ENCODE assay signal across 9 mouse cellular contexts in genomic region chr17:56287830-56288229, GRCm38 (mm10). TPM values are rescaled to one million over a fixed set of nuclear protein-coding genes. Genes with fewer than 3 reads are reported as not detected.
A peak's percentile ranks its signal among the peaks of the same experiment; 100 is the strongest.
DNase-seq lines count a peak whose midpoint lies in the region; ATAC-seq and TF ChIP-seq lines count a peak whose summit lies in the region.
"Had no signal": no experiment of that assay in that cellular context is flagged by ENCODE, and none has a peak within 500 bp of the region (broad histone marks: within the 10 kb centered on the region; RNA-seq: fewer than 3 reads in every experiment).

No protein-coding gene starts in this region.

- WGBS in intestine, postnatal 0 days = 31% methylated on average over 3 of the region's 3 CpGs
- 34% methylated on average over 3 of the region's 3 CpGs for WGBS in liver, postnatal 0 days (ENCODE audit: insufficient replicate concordance)

- ATAC-seq in intestine, postnatal 0 days = peak; percentile 64
- ATAC-seq in liver, postnatal 0 days = peak; percentile 10; the same call in 1 of the 2 replicates

- peak overlapping the region; percentile 62 for H3K9ac ChIP-seq in intestine, postnatal 0 days (ENCODE audit: low read depth, low read length)
- peak overlapping the region; percentile 58 for H3K9ac ChIP-seq in liver, postnatal 0 days (replicated peaks)

- peak overlapping the region; percentile 72 for H3K4me2 ChIP-seq in intestine, postnatal 0 days (replicated peaks; ENCODE audit: low read depth)
- peak overlapping the region; percentile 62 for H3K4me2 ChIP-seq in liver, postnatal 0 days (ENCODE audit: low read depth, low read length)

- no peaks in the 10 kb centered on the region for H3K9me3 ChIP-seq in intestine, postnatal 0 days (ENCODE audit: control insufficient read depth)
- H3K9me3 ChIP-seq in liver, postnatal 0 days (ENCODE audit: low read length) = no peaks in the 10 kb centered on the region

- H3K36me3 ChIP-seq in intestine, postnatal 0 days (ENCODE audit: control insufficient read depth, insufficient read depth) = peaks cover 37% of the 10 kb centered on the region
- peaks cover 33% of the 10 kb centered on the region for H3K36me3 ChIP-seq in liver, postnatal 0 days (replicated peaks; ENCODE audit: insufficient read depth, low read length)

- no peaks in the 10 kb centered on the region for H3K27me3 ChIP-seq in intestine, postnatal 0 days (replicated peaks; ENCODE audit: control insufficient read depth, insufficient read depth, low read length)
- H3K27me3 ChIP-seq in liver, postnatal 0 days (ENCODE audit: insufficient read depth, low read length) = no peaks in the 10 kb centered on the region

- H3K27ac ChIP-seq in intestine, postnatal 0 days (ENCODE audit: low read depth, low read length) = peak overlapping the region; percentile 95
- peak overlapping the region; percentile 93 for H3K27ac ChIP-seq in liver, postnatal 0 days (ENCODE audit: low read depth)

- H3K4me3 ChIP-seq in intestine, postnatal 0 days (ENCODE audit: low read depth, low read length) = peak overlapping the region; percentile 34
- H3K4me3 ChIP-seq in liver, postnatal 0 days (ENCODE audit: low read depth, low read length) = 0 out of 2 replicates have a peak overlapping the region, but pooled peaks have one; percentile 4

- H3K4me1 ChIP-seq in intestine, postnatal 0 days (replicated peaks; ENCODE audit: control insufficient read depth, insufficient read depth, low read length) = no peaks in the 10 kb centered on the region
- peaks cover 51% of the 10 kb centered on the region for H3K4me1 ChIP-seq in liver, postnatal 0 days (ENCODE audit: insufficient read depth)

- no peak for TF ChIP-seq CTCF in intestine, postnatal 0 days (IDR thresholded peaks at IDR 0.05; ENCODE audit: low read depth)
- TF ChIP-seq CTCF in liver, postnatal 0 days (IDR thresholded peaks at IDR 0.05; ENCODE audit: low read depth) = no peak

- no peak for TF ChIP-seq EP300 in liver, postnatal 0 days (IDR thresholded peaks at IDR 0.05; ENCODE audit: low read depth)

- DNase-seq in heart, adult 11 months = peak; percentile 96
- no peak for DNase-seq in heart, adult 9 months (ENCODE audit: low spot score in 2 of 2)
- DNase-seq in adrenal gland, postnatal 25 days = peak; percentile 64
- DNase-seq in liver, postnatal 0 days = peak; percentile 82
- DNase-seq in thymus, postnatal 4 days = no peak
- no peak for DNase-seq in embryo, embryonic 9.5 days (ENCODE audit: extremely low spot score)
- DNase-seq in cerebellum, postnatal 10 days = no peak

RNA-seq across cellular contexts. Expression of gene Plin3, which starts 4.8 kb away (rescaled TPM):
- total RNA-seq in adrenal gland, postnatal 25 days (2021) = 59.7 and 102 TPM in 2 replicates
- 521 and 545 TPM in 2 replicates for polyA plus RNA-seq in intestine, postnatal 0 days (2015; fragmentation: Nextera tagmentation; extraction: Ambion mirVana)
- polyA plus RNA-seq in liver, postnatal 0 days (2015; fragmentation: Nextera tagmentation; extraction: Ambion mirVana) = 25.8 and 26.8 TPM in 2 replicates

RNA-seq across cellular contexts. Expression of gene Ticam1, which starts 11.2 kb away (rescaled TPM):
- total RNA-seq in adrenal gland, postnatal 25 days (2021) = 25.1 and 28.8 TPM in 2 replicates
- polyA plus RNA-seq in intestine, postnatal 0 days (2015; fragmentation: Nextera tagmentation; extraction: Ambion mirVana) = 15.8 and 16.0 TPM in 2 replicates
- 2.6 and 3.1 TPM in 2 replicates for polyA plus RNA-seq in liver, postnatal 0 days (2015; fragmentation: Nextera tagmentation; extraction: Ambion mirVana)

RNA-seq across cellular contexts. Expression of gene Arrdc5, which starts 12.3 kb away (rescaled TPM):
- total RNA-seq in adrenal gland, postnatal 25 days (2021) = not detected in 2 replicates
- not detected in 2 replicates for polyA plus RNA-seq in intestine, postnatal 0 days (2015; fragmentation: Nextera tagmentation; extraction: Ambion mirVana)
- not detected in 2 replicates for polyA plus RNA-seq in liver, postnatal 0 days (2015; fragmentation: Nextera tagmentation; extraction: Ambion mirVana)
- polyA plus RNA-seq: large intestine, adult 2 months had no signal

RNA-seq across cellular contexts. Expression of gene Uhrf1, which starts 15.3 kb away (rescaled TPM):
- 14.1 and 14.8 TPM in 2 replicates for total RNA-seq in adrenal gland, postnatal 25 days (2021)
- polyA plus RNA-seq in intestine, postnatal 0 days (2015; fragmentation: Nextera tagmentation; extraction: Ambion mirVana) = 22.5 and 23.5 TPM in 2 replicates
- polyA plus RNA-seq in liver, postnatal 0 days (2015; fragmentation: Nextera tagmentation; extraction: Ambion mirVana) = 37.8 and 43.5 TPM in 2 replicates

RNA-seq across cellular contexts. Expression of gene Fem1a, which starts 31.2 kb away (rescaled TPM):
- total RNA-seq in adrenal gland, postnatal 25 days (2021) = 30.0 and 32.0 TPM in 2 replicates
- 7.0 and 8.0 TPM in 2 replicates for polyA plus RNA-seq in intestine, postnatal 0 days (2015; fragmentation: Nextera tagmentation; extraction: Ambion mirVana)
- polyA plus RNA-seq in liver, postnatal 0 days (2015; fragmentation: Nextera tagmentation; extraction: Ambion mirVana) = 5.1 and 5.2 TPM in 2 replicates

Comparison
In these comparisons a context has a peak if more than half of its experiments do, and no peak if none do; other contexts are left out.
1. DNase-seq: peak in heart, adult 11 months (single experiment), adrenal gland, postnatal 25 days (single experiment) and liver, postnatal 0 days (single experiment); none in heart, adult 9 months (0 of 2), thymus, postnatal 4 days (single experiment), embryo, embryonic 9.5 days (single experiment) and cerebellum, postnatal 10 days (0 of 2).
2. RNA of gene Plin3, which starts 4.8 kb away (polyA plus RNA-seq): 521 to 545 TPM in intestine, postnatal 0 days; 25.8 to 26.8 TPM in liver, postnatal 0 days; every median in the first group is over 10 times any median in the second.